Mouse (Mus musculus): ENCODE measurements around the gene Btbd16. TPM values are rescaled to one million over a fixed set of nuclear protein-coding genes. Genes with fewer than 3 reads are reported as not detected.

The Btbd16 gene
- total and polyA plus RNA-seq, 3 experiments: 0.20 TPM; not detected in 2

DNA sequence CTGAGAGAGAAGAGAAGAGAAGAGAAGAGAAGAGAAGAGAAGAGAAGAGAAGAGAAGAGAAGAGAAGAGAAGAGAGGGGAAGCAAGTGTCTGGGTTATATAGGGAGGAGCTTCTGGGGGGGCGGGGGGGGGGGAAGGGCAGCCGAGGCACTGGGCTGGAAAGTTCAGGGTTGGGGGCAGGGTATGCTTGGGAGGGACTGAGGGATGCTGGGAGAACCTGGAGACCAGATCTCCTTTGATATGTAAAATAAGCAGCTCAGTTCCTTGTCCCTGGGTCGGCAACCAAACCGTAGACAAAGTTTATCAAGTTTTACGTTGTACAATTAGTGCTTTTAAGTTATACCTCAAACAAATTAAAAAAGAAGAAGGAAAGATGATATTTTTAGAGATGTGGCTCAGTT lies 86.1 kb downstream of the Btbd16 start:
- Histone ChIP-seq H3K27ac (no peak overlapping the region), H3K4me1 (ENCODE audit: control insufficient read depth, insufficient read depth, low read length) (no peaks in the 10 kb centered on the region; the same call in none of the 2 replicates), H3K36me3 (ENCODE audit: control insufficient read depth, insufficient read depth, low read length) (no peaks in the 10 kb centered on the region), H3K4me3 (no peak overlapping the region), H3K27me3 (ENCODE audit: control insufficient read depth, insufficient read depth, low read length) (no peaks in the 10 kb centered on the region), H3K9ac (ENCODE audit: low read depth, low read length) (no peak overlapping the region), H3K79me2 (replicated peaks; ENCODE audit: control insufficient read depth, insufficient read depth, low read length) (no peaks in the 10 kb centered on the region)
- no peak for DNase-seq
- intact Hi-C loops (cut with DNase I): loop anchor here (10.0 kb wide), 1 partner anchor 315 kb away; no protein-coding TSS in a partner anchor
- WGBS: 76% methylated on average over 5 of the region's 5 CpGs
- TF ChIP-seq CTCF (IDR thresholded peaks at IDR 0.05) (no peak), EP300 (IDR thresholded peaks at IDR 0.05; ENCODE audit: insufficient read depth, low read depth, low read length) (no peak), POLR2A (IDR thresholded peaks at IDR 0.05; ENCODE audit: insufficient read depth, low read depth, low read length) (no peak)

DNA sequence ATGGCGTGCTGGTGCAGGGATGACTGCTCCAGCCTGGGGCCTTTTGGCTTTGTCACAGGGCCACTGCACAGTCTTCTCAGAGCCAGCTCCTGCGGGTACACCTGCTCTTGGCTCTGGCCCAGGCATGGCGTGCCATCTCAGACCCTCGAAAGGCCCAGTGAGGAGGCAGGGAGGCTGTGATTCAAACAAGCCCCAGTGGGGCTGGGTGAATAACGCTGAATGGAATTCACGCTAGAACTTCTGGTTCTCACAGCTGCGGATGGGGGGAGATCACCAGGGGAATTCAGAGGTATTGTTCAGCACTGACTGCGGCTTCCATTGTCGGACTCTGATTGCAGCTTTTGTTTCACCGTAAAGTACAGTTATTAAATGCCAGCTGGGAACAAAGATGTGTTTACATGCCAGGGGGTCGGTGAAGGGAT lies 86.9 kb downstream of the Btbd16 start:
- Histone ChIP-seq H3K27me3 (ENCODE audit: control insufficient read depth, insufficient read depth, low read length) (no peaks in the 10 kb centered on the region), H3K9ac (ENCODE audit: low read depth, low read length) (no peak overlapping the region), H3K27ac (no peak overlapping the region), H3K36me3 (ENCODE audit: control insufficient read depth, insufficient read depth, low read length) (no peaks in the 10 kb centered on the region), H3K79me2 (replicated peaks; ENCODE audit: control insufficient read depth, insufficient read depth, low read length) (no peaks in the 10 kb centered on the region), H3K4me3 (no peak overlapping the region), H3K4me1 (ENCODE audit: control insufficient read depth, insufficient read depth, low read length) (no peaks in the 10 kb centered on the region; the same call in 1 of the 2 replicates)
- DNase-seq: no peak
- WGBS: 30% methylated on average over 11 of the region's 11 CpGs
- intact Hi-C loops (cut with DNase I): loop anchor here (10.0 kb wide), 1 partner anchor 316 kb away; no protein-coding TSS in a partner anchor
- no peak for TF ChIP-seq CTCF (IDR thresholded peaks at IDR 0.05)

DNA sequence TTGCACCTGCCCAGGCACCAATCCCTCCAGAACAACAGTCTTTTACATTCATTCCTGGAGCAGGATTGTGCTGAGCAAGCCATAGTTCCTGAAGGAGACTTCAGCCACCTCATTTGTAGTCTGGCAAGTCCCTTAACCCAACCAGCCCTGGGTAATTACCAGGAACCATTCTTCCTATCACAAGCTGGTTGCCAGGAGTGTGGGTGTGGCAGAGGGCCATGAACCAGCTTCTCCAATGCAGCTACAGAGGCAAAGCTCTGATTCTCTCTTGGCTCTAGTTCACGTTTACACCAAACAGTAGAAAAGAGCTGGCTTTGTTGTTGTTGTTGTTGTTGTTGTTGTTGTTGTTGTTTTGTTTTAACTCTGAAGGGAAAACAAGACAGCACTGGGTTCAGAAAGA lies 88.6 kb downstream of the Btbd16 start:
- H3K27me3 ChIP-seq (ENCODE audit: control insufficient read depth, insufficient read depth, low read length): no peaks in the 10 kb centered on the region
- 73% methylated on average over 1 of the region's 1 CpGs for WGBS
- TF ChIP-seq CTCF (IDR thresholded peaks at IDR 0.05): no peak
- no peak for TF ChIP-seq EP300 (IDR thresholded peaks at IDR 0.05; ENCODE audit: insufficient read depth, low read depth, low read length)
- TF ChIP-seq POLR2A (IDR thresholded peaks at IDR 0.05; ENCODE audit: insufficient read depth, low read depth, low read length): no peak
- DNase-seq: no peak
- intact Hi-C loops (cut with DNase I): loop anchor here (10.0 kb wide), 1 partner anchor 318 kb away; no protein-coding TSS in a partner anchor
- H3K79me2 ChIP-seq (replicated peaks; ENCODE audit: control insufficient read depth, insufficient read depth, low read length): no peaks in the 10 kb centered on the region
- peaks cover 3% of the 10 kb centered on the region; the same call in 1 of the 2 replicates for H3K36me3 ChIP-seq (ENCODE audit: control insufficient read depth, insufficient read depth, low read length)
- no peak overlapping the region for H3K27ac ChIP-seq
- H3K4me3 ChIP-seq: no peak overlapping the region
- no peak overlapping the region for H3K9ac ChIP-seq (ENCODE audit: low read depth, low read length)
- no peaks in the 10 kb centered on the region; the same call in 1 of the 2 replicates for H3K4me1 ChIP-seq (ENCODE audit: control insufficient read depth, insufficient read depth, low read length)

DNA sequence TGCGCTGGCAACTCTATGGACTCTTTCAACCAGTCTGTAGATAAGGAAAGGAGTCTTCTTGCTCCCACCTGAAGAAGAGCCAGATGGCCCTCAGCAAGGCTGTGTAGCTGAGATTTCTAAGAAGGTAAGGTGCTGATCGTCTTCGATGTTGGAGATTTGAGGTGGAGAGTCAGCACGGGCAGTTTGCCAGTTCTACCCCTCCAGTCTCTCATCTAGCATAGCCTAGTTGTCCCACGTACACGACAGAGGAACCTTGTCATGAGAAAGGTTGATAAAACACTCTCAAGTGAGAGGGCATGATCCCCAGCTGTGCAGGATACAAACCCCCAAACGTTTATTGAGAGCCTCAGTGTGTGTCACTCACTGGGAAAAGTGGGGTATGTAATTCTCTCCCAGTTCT lies 90.8 kb downstream of the Btbd16 start:
- Histone ChIP-seq H3K4me3 (no peak overlapping the region), H3K79me2 (replicated peaks; ENCODE audit: control insufficient read depth, insufficient read depth, low read length) (no peaks in the 10 kb centered on the region; the same call in 1 of the 2 replicates), H3K4me1 (ENCODE audit: control insufficient read depth, insufficient read depth, low read length) (no peaks in the 10 kb centered on the region; the same call in 1 of the 2 replicates), H3K36me3 (ENCODE audit: control insufficient read depth, insufficient read depth, low read length) (peaks cover 5% of the 10 kb centered on the region; the same call in 1 of the 2 replicates), H3K9ac (ENCODE audit: low read depth, low read length) (no peak overlapping the region), H3K27ac (no peak overlapping the region), H3K27me3 (ENCODE audit: control insufficient read depth, insufficient read depth, low read length) (no peaks in the 10 kb centered on the region)
- TF ChIP-seq EP300 (IDR thresholded peaks at IDR 0.05; ENCODE audit: insufficient read depth, low read depth, low read length): no peak
- TF ChIP-seq CTCF (IDR thresholded peaks at IDR 0.05): no peak
- no peak for TF ChIP-seq POLR2A (IDR thresholded peaks at IDR 0.05; ENCODE audit: insufficient read depth, low read depth, low read length)
- intact Hi-C loops (cut with DNase I): loop anchor here (5.0 to 10.0 kb wide), 3 partner anchors 43 to 698 kb away; partner anchors contain the start of gene Bub3
- no peak for DNase-seq
- WGBS: 68% methylated on average over 7 of the region's 7 CpGs

DNA sequence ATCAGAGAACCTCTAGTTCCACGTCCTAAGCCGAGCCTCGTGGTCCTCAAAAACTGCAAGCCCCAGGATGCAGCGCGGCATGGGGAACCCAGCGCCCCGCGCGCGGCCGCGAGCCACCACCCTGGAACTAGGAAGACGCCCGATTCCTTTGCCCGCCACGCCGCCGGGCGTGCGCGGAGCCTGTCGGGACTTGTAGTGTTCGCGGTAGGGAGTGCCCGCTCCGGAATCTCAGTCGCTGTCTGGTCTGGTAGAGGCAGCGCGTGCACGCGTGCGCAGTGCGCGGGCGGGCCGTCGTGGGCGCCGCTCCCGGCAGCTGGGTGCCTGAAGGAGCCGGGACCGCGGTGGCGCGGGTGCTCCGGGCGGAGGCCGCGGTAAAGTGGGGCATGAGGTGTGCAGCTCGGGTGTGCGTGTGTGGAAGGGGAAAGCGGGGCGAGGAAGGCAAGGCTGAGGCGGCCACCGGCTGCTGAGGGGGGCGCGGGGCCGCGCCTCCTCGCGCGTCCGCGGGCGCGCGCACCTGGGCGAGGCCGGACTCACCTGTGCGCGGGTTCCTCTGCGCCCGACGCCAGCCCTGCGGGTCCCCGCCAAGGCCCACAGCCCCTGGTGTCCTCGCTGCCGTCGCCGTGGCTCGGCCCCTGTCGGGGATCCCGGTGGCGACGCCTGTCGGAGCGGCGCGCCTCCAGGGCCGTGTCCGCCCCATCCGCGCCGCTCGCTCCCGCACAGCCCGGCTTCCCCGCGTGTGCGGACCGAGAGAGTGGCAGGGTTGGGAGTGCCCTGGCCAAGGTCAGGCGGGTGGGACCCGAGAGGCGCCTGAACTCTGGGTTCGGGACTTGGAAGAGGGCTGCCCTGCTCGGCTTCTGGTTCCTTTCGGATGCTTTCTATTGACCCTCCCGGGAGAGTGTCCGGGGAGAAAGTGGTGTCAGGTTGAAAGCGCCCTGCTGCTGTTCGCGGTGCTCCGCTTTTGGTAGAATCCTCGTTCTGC lies 92.0 kb downstream of the Btbd16 start, which contains the start of gene Plekha1:
Plekha1 (plus strand) TSS at position 144 of the 979 bp plus-strand sequence.
- Histone ChIP-seq H3K79me2 (replicated peaks; ENCODE audit: control insufficient read depth, insufficient read depth, low read length) (peaks cover 3% of the 10 kb centered on the region), H3K27ac (peak within 1 kb of the TSS; percentile 93), H3K4me3 (peak within 1 kb of the TSS; percentile 82), H3K9ac (ENCODE audit: low read depth, low read length) (peak within 1 kb of the TSS; percentile 97), H3K4me1 (ENCODE audit: control insufficient read depth, insufficient read depth, low read length) (no peaks in the 10 kb centered on the region; the same call in 1 of the 2 replicates), H3K36me3 (ENCODE audit: control insufficient read depth, insufficient read depth, low read length) (peaks cover 6% of the 10 kb centered on the region; the same call in 1 of the 2 replicates), H3K27me3 (ENCODE audit: control insufficient read depth, insufficient read depth, low read length) (no peaks in the 10 kb centered on the region)
- peak; percentile 95 to 100 for DNase-seq
- TF ChIP-seq EP300 (IDR thresholded peaks at IDR 0.05; ENCODE audit: insufficient read depth, low read depth, low read length) (no peak), CTCF (IDR thresholded peaks at IDR 0.05) (peak; percentile 43), POLR2A (IDR thresholded peaks at IDR 0.05; ENCODE audit: insufficient read depth, low read depth, low read length) (peak; percentile 51)
- intact Hi-C loops (cut with DNase I): loop anchor here (2.0 to 10.0 kb wide), 4 partner anchors 25 to 696 kb away; partner anchors contain the start of gene Bub3
- WGBS: 1% methylated on average over 111 of the region's 114 CpGs

Measured in heart, adult 2 months (tissue).